Mouse (Mus musculus) ES-Bruce4 (cell line): ENCODE data around the gene Cyb561a3. TPM values are rescaled to one million over a fixed set of nuclear protein-coding genes. Genes with fewer than 3 reads are reported as not detected.
"Not testable (repeated sequence)": the region's sequence is repeated elsewhere in the genome, so short reads cannot be mapped to it uniquely, and the experiment has no call there.

Experiments used
- H3K27ac ChIP-seq: 2 replicates; pipeline ENCODE4 v1.5.1; 2012; ENCODE audit warnings: low read length, inconsistent platforms; ENCODE audit not compliant: insufficient read depth
- H3K27me3 ChIP-seq: 2 replicates; pipeline ENCODE4 v1.6.1; 2012; ENCODE audit warnings: mild to moderate bottlenecking, low read length, inconsistent platforms; ENCODE audit not compliant: control insufficient read depth, poor library complexity, insufficient read depth, severe bottlenecking
- H3K36me3 ChIP-seq: 2 replicates; pipeline ENCODE4 v1.6.1; 2012; ENCODE audit warnings: inconsistent platforms, mild to moderate bottlenecking, low read length, moderate library complexity; ENCODE audit not compliant: control insufficient read depth, poor library complexity, insufficient read depth, severe bottlenecking
- H3K4me1 ChIP-seq: one replicate; pipeline ENCODE4 v1.8.1; 2011; ENCODE audit warnings: low read length; ENCODE audit not compliant: control insufficient read depth, insufficient read depth
- H3K4me3 ChIP-seq: 2 replicates; pipeline ENCODE4 v1.5.1; 2011; ENCODE audit warnings: low read depth, mild to moderate bottlenecking, low read length
- H3K9ac ChIP-seq: 2 replicates; pipeline ENCODE4 v1.6.1; 2012; ENCODE audit warnings: low read depth, mild to moderate bottlenecking, inconsistent platforms; ENCODE audit not compliant: poor library complexity, severe bottlenecking
- H3K9me3 ChIP-seq: replicated peaks from 2 replicates; pipeline ENCODE4 v1.6.1; 2012; ENCODE audit warnings: mild to moderate bottlenecking, low read length, inconsistent platforms; ENCODE audit not compliant: control insufficient read depth, poor library complexity, insufficient read depth, severe bottlenecking
- CTCF ChIP-seq: IDR thresholded peaks from one replicate; pipeline ENCODE4 v1.8.1; 2011; ENCODE audit warnings: low read depth, low read length
- EP300 ChIP-seq: IDR thresholded peaks from 2 replicates; pipeline ENCODE4 v1.6.1; 2011; ENCODE audit warnings: low read depth, low read length; ENCODE audit not compliant: insufficient read depth
- POLR2A ChIP-seq: IDR thresholded peaks from one replicate; pipeline ENCODE4 v1.8.1; 2011; ENCODE audit warnings: low read length; ENCODE audit not compliant: insufficient read depth
- polyA plus RNA-seq: library from polyadenylated mRNA; stranded (reverse); fragments of >200 nt; gene quantifications from 2 replicates; pipeline ENCODE4 v1.2.4, GENCODE M21; 2011; ENCODE audit warnings: low read depth; ENCODE audit not compliant: missing spikeins, insufficient read depth, insufficient read length

Cyb561a3 gene
- polyA plus RNA-seq, 1 experiment = 11.6 TPM

DNA sequence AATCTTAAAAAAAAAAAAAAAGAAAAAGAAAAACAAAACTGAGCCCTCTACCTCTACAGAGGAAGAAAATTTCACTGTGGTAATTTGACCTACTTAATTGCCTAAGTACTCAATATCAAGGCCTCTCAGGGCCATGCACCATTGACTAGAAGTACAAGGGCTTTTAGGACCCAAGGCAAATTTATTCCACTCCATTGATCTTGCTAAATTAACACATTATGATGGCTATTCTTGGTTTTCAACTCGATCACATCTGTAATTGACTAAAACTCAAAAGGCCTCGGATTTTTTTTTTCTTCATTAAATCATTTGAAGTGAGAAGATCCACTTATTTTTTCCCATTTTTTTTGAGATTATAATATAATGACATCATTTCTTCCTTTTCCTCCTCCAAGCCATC, 19.5 kb upstream of the Cyb561a3 start:
- Histone ChIP-seq H3K36me3 (no peaks in the 10 kb centered on the region), H3K4me3 (no peak overlapping the region), H3K9ac (no peak overlapping the region), H3K27ac (no peak overlapping the region), H3K4me1 (peaks cover 2% of the 10 kb centered on the region), H3K9me3 (no peaks in the 10 kb centered on the region), H3K27me3 (no peaks in the 10 kb centered on the region)
- TF ChIP-seq EP300 (no peak), POLR2A (no peak), CTCF (no peak)

DNA sequence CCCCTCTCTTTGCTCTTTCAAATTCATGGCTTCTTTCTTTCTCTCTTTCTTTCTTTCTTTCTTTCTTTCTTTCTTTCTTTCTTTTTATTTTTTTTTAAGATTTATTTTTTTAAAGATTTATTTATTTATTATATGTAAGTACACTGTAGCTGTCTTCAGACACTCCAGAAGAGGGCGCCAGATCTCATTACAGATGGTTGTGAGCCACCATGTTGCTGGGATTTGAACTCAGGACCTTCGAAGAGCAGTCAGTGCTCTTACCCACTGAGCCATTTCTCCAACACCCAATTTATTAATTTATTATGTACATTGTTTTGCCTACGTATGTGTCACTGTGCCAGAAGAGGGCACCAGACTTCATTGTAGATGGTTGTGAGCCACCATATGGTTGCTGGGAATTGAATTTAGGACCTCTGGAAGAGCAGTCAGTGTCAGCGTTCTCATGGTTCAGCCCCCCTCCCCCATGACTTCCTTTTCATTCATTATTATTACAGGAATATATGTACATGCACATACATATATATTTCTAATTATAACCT, 19.1 kb upstream of the Cyb561a3 start:
- not testable (repeated sequence) for H3K27ac ChIP-seq, H3K4me1 ChIP-seq, H3K4me3 ChIP-seq, H3K36me3 ChIP-seq, H3K27me3 ChIP-seq, H3K9ac ChIP-seq, H3K9me3 ChIP-seq

DNA sequence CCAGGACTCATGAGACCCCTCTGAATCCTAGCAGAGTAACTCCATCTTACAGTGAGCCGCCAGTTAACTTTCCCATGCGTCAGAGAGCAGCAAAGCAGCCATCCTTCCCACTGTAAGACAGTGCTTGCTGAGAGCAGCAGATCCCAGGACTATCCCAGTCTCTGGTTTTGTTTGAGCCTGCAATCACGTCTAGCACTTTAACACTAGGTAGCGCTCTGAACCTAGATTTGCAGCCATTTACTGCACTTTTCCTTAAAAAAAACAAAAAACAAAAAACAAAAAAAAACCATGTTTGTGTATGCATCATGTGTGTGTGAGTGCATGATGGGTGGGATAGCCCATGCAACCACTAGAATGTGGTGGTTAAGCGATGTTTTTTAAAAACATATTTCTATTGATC, 16.9 kb upstream of the Cyb561a3 start:
- no peaks in the 10 kb centered on the region for H3K27me3 ChIP-seq
- H3K27ac ChIP-seq = no peak overlapping the region
- peaks cover 2% of the 10 kb centered on the region for H3K4me1 ChIP-seq
- no peaks in the 10 kb centered on the region for H3K9me3 ChIP-seq
- no peaks in the 10 kb centered on the region for H3K36me3 ChIP-seq
- no peak overlapping the region for H3K9ac ChIP-seq
- no peak overlapping the region for H3K4me3 ChIP-seq
- TF ChIP-seq EP300 (no peak), POLR2A (no peak), CTCF (no peak)

DNA sequence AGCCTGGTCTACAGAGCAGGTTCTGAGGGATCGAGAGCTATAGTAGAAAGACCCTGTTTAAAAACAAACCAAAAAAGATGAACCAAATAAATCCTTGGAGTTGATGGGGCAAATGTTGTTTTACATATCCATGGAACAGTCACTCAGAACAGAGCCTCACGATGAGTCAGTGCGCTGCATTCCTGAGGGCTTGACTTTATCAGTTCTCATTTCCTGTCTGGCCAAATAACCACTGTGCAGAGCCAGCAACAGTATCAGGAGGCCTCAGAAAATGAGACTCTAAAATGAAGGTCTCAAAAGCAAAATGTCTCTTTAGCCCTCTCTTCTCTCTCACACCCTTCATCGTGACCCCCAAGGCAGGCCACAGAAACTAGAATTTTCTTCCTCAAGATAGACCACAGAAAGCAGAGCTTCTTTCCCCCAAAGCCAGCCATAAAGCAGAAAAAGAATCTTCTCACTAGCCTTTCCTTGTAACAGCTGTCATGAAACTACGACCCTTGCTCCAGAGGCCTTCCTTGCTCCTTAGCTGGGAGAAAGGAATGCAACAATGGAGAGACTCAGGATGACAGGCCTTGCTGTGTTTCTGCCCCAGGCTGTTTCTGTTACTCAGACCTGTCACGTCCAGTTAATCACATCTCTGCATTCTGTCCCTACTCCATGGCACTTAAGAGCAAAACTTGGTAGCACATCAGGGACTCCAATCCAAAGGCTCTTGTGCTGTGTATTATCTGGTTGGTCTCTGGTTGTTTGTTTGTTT, 15.2 kb upstream of the Cyb561a3 start:
- H3K4me1 ChIP-seq = no peaks in the 10 kb centered on the region
- H3K27me3 ChIP-seq = no peaks in the 10 kb centered on the region
- no peak overlapping the region for H3K4me3 ChIP-seq
- no peaks in the 10 kb centered on the region; the same call in 1 of the 2 replicates for H3K9me3 ChIP-seq
- TF ChIP-seq CTCF (no peak), POLR2A (no peak), EP300 (no peak)
- H3K9ac ChIP-seq = no peak overlapping the region
- H3K36me3 ChIP-seq = no peaks in the 10 kb centered on the region
- H3K27ac ChIP-seq = no peak overlapping the region

DNA sequence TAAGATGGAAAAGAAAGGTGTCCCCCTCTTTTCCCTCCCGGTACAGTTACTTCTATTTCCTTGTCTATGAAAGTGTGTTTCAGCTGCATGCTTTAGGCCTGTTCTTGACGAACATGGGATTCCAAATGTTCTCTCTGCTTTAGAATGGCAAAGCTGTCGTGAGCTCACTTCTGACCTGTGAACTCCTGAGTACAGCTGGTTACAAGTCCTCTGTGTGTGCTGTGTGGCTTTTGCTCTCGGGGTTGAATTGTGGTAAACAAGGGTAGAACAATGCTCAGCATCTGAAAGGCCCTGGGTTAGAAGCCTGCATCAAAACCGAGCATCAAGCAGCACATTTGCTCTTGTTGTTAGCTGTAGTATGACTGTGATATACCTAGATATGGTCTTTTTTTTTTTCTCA, 14.6 kb upstream of the Cyb561a3 start:
- Histone ChIP-seq H3K9ac (no peak overlapping the region), H3K27me3 (no peaks in the 10 kb centered on the region), H3K4me3 (no peak overlapping the region), H3K27ac (no peak overlapping the region), H3K4me1 (no peaks in the 10 kb centered on the region), H3K9me3 (no peaks in the 10 kb centered on the region; the same call in 1 of the 2 replicates), H3K36me3 (no peaks in the 10 kb centered on the region)
- TF ChIP-seq CTCF = no peak
- no peak for TF ChIP-seq POLR2A
- no peak for TF ChIP-seq EP300

DNA sequence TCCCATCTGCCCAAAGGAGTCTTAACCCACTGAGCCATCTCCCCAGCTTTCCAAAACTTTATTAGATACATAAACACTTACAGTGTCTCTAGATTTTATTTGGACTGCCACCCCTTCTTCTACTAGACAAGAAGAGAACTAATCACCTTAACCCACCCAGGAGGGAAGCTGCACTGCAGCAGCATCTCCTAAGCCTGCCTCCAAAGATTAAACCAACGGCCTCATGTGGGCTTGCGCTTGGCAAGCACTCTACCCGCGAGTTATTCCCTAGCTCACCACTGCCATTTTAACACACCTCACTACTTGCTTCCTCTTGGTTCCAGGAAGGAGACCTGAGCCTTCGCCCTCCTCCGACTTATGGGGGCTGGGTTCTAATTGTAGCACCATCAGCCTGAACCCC, 12.7 kb upstream of the Cyb561a3 start:
- Histone ChIP-seq H3K36me3 (no peaks in the 10 kb centered on the region), H3K9me3 (no peaks in the 10 kb centered on the region; the same call in 1 of the 2 replicates), H3K27me3 (no peaks in the 10 kb centered on the region), H3K4me1 (no peaks in the 10 kb centered on the region), H3K4me3 (no peak overlapping the region), H3K27ac (no peak overlapping the region), H3K9ac (no peak overlapping the region)
- no peak for TF ChIP-seq CTCF
- no peak for TF ChIP-seq POLR2A
- no peak for TF ChIP-seq EP300
